Mouse (Mus musculus): ENCODE measurements around the gene Arel1.

DNA sequence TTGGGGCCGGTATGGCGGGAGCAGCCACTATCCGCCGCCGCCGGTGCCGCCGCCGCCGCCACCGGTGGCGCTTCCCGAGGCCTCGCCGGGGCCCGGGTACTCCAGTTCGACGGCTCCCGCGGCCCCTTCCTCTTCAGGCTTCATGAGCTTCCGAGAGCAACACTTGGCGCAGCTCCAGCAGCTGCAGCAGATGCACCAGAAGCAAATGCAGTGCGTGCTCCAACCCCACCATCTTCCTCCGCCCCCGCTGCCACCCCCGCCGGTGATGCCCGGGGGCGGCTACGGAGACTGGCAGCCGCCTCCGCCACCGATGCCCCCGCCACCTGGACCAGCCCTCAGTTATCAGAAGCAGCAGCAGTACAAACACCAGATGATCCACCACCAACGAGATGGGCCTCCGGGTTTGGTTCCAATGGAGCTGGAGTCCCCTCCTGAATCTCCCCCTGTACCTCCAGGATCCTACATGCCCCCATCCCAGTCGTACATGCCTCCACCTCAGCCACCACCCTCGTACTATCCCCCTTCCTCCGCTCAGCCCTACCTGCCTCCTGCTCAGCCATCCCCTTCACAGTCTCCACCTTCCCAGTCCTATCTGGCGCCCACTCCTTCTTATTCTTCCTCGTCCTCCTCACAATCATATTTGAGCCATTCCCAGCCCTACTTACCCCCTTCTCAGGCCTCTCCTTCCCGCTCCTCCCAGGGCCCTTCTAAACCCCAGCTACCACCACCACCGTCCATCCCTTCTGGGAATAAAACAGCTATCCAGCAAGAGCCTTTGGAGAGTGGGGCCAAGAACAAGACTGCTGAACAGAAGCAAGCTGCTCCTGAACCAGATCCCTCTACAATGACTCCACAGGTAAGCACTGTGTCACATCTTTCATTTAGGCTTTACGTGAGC, 26.1 kb upstream of the Arel1 start:
- TF ChIP-seq CTCF (IDR thresholded peaks at IDR 0.05; ENCODE audit: extremely low read depth, insufficient read depth, low read length) (no peak), POLR2A (IDR thresholded peaks at IDR 0.05; ENCODE audit: extremely low read depth, insufficient read depth, low read length) (no peak)

Data from cortical plate, adult 2 months (tissue).